Mouse (Mus musculus): ENCODE measurements around the gene Ccdc87. TPM values are rescaled to one million over a fixed set of nuclear protein-coding genes. Genes with fewer than 3 reads are reported as not detected.
A peak's percentile ranks its signal among the peaks of the same experiment; 100 is the strongest.

Ccdc87 gene
- polyA plus RNA-seq, 1 experiment, result 0.46 TPM

- WGBS, result 56% methylated on average over 2 of the region's 2 CpGs
- no peak for TF ChIP-seq CTCF (IDR thresholded peaks at IDR 0.05; ENCODE audit: insufficient read depth, low read length)
- TF ChIP-seq POLR2A (IDR thresholded peaks at IDR 0.05; ENCODE audit: borderline replicate concordance, extremely low read depth, low read depth, low read length), result no peak
- no peaks in the 10 kb centered on the region for H3K4me1 ChIP-seq (ENCODE audit: control insufficient read depth, insufficient read depth, low read length)
- no peak overlapping the region for H3K4me3 ChIP-seq (replicated peaks; ENCODE audit: extremely low read depth, low read depth, low read length)
- DNase-seq, result no peak
Observed at GRCm38 (mm10) chr19:4836096-4836495, 3.1 kb upstream of the Ccdc87 start.

DNA sequence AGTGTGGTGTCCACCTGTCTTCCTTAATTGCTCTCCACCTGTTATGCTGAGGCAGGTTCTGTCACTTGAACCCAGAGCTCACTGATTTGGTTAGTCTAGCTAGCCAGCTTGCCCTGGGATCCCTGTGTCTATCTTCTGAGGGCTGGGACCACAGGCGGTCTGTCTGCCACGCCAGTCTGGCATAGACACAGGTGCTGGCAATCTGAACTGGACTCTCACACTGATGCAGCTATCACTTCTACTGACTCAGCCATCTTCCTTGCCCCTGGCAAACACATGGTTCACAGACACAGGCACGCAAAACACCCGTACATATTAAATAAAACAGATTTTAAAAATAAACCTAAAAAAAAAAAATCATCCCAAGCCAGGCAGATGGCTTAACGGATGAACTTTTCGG lies 2.1 kb upstream of the Ccdc87 start:
- Histone ChIP-seq H3K4me1 (ENCODE audit: control insufficient read depth, insufficient read depth, low read length) (no peaks in the 10 kb centered on the region), H3K4me3 (replicated peaks; ENCODE audit: extremely low read depth, low read depth, low read length) (no peak overlapping the region)
- WGBS, result 92% methylated on average over 6 of the region's 6 CpGs
- no peak for DNase-seq
- TF ChIP-seq CTCF (IDR thresholded peaks at IDR 0.05; ENCODE audit: insufficient read depth, low read length) (no peak), POLR2A (IDR thresholded peaks at IDR 0.05; ENCODE audit: borderline replicate concordance, extremely low read depth, low read depth, low read length) (no peak)

DNA sequence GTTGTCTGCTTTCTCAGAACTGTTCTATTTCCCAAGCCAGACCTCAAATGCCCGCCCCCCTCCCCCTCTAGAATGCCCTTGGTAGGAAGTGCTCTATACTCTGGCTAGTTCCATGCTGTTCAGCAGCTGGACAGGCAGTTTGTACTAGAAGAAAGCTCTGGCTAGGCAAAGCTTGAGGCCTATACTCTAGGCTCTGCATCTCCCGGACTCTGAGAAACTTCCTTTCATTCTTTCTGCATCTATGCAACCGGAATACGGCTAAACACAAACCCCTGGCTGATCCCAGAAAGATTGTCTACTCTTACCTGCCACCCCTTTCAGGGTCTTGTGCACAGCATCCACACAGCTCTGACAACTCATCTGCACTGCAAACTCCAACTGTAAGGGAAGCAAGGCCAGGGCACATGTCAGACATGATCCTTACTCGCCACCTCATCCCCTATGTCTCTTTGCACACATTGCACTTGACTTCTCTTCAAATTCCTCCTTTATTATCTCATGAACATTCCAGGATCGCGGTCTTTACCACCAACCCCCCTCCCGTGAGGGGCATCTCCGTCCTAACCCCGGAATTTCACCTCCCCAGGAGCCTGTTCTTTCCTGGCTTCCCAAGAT lies 533 bp upstream of the Ccdc87 start:
- DNase-seq, result peak; percentile 12
- Histone ChIP-seq H3K4me1 (ENCODE audit: control insufficient read depth, insufficient read depth, low read length) (no peaks in the 10 kb centered on the region), H3K4me3 (replicated peaks; ENCODE audit: extremely low read depth, low read depth, low read length) (peak overlapping the region; percentile 79)
- 17% methylated on average over 10 of the region's 10 CpGs for WGBS
- TF ChIP-seq POLR2A (IDR thresholded peaks at IDR 0.05; ENCODE audit: borderline replicate concordance, extremely low read depth, low read depth, low read length), result no peak

- H3K4me3 ChIP-seq (replicated peaks; ENCODE audit: extremely low read depth, low read depth, low read length), result no peak overlapping the region
Observed at GRCm38 (mm10) chr19:4840848-4841247, 1.7 kb downstream of the Ccdc87 start.

GRCm38 (mm10) chr19:4842611-4843010 lies 3.4 kb downstream of the Ccdc87 start:
- no peak overlapping the region for H3K4me3 ChIP-seq (replicated peaks; ENCODE audit: extremely low read depth, low read depth, low read length)
- no peaks in the 10 kb centered on the region for H3K4me1 ChIP-seq (ENCODE audit: control insufficient read depth, insufficient read depth, low read length)
- no peak for DNase-seq
- TF ChIP-seq CTCF (IDR thresholded peaks at IDR 0.05; ENCODE audit: insufficient read depth, low read length) (no peak), POLR2A (IDR thresholded peaks at IDR 0.05; ENCODE audit: borderline replicate concordance, extremely low read depth, low read depth, low read length) (no peak)
- WGBS, result 44% methylated on average over 2 of the region's 2 CpGs

More at GRCm38 (mm10) chr19:4840848-4841247, 1.7 kb downstream of the Ccdc87 start:
- TF ChIP-seq CTCF (IDR thresholded peaks at IDR 0.05; ENCODE audit: insufficient read depth, low read length) (no peak), POLR2A (IDR thresholded peaks at IDR 0.05; ENCODE audit: borderline replicate concordance, extremely low read depth, low read depth, low read length) (no peak)
- no peak for DNase-seq
- WGBS, result 77% methylated on average over 9 of the region's 9 CpGs
- no peaks in the 10 kb centered on the region for H3K4me1 ChIP-seq (ENCODE audit: control insufficient read depth, insufficient read depth, low read length)

DNA sequence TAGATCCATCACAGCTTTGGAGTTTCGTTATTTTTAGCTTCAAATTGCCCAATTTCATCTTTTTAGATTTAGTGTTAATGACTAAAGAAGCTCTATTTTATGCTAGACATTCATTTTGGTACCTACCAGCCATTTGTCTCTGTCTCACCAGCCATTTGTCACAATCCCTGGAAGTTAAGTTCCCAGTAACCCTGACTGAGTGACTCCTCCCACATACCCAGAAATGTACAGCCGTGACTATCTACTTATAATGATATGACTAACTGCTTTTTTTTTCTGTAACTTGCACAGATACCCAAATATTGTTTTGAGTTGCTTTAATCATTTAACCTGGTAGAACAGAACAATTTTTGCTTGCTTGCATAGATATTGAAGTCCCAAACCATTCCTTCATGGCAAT lies 6.7 kb downstream of the Ccdc87 start:
- TF ChIP-seq POLR2A (IDR thresholded peaks at IDR 0.05; ENCODE audit: borderline replicate concordance, extremely low read depth, low read depth, low read length) (no peak), CTCF (IDR thresholded peaks at IDR 0.05; ENCODE audit: insufficient read depth, low read length) (no peak)
- H3K4me1 ChIP-seq (ENCODE audit: control insufficient read depth, insufficient read depth, low read length), result no peaks in the 10 kb centered on the region
- 46% methylated on average over 2 of the region's 2 CpGs for WGBS
- DNase-seq, result no peak
- H3K4me3 ChIP-seq (replicated peaks; ENCODE audit: extremely low read depth, low read depth, low read length), result no peak overlapping the region

DNA sequence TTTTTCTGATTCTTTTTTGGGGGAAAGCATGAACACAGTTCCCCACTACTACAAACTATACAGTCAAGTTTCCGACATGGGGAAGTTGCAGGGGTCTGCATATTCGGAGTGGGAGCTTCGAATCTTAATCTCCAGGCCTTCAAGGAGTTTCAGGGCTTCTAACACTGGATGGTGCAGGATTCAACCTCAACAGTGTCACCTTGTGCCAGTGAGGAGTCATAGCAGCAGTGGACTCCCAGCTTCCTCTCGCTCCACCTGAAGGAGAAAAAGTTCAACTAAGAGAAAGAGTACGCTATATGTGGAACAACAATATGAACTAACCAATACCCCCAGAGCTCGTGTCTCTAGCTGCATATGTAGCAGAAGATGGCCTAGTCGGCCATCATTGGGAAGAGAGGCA lies 8.3 kb downstream of the Ccdc87 start:
- Histone ChIP-seq H3K4me1 (ENCODE audit: control insufficient read depth, insufficient read depth, low read length) (no peaks in the 10 kb centered on the region), H3K4me3 (replicated peaks; ENCODE audit: extremely low read depth, low read depth, low read length) (no peak overlapping the region)
- no peak for DNase-seq
- TF ChIP-seq CTCF (IDR thresholded peaks at IDR 0.05; ENCODE audit: insufficient read depth, low read length), result peak; percentile 77
- TF ChIP-seq POLR2A (IDR thresholded peaks at IDR 0.05; ENCODE audit: borderline replicate concordance, extremely low read depth, low read depth, low read length), result no peak
- 20% methylated on average over 7 of the region's 7 CpGs for WGBS

DNA sequence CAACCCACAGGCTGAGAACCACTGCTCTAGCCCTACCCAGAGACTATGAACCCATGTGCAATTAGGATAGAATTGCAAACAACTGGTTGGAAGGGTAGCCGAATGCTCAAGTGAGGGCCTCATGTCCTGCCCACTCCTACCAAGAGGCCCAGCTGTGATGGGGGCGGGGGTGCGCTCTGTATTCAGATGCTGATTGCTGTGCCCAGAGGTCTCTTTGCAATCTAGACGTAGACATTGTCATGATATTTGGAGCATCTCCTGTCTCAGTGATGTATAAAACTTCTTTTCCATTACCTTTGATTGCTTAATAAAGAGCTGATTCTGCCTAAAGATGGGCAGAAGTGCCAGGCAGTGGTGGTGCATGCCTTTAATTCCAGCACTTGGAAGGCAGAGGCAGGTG lies 10.6 kb downstream of the Ccdc87 start:
- no peaks in the 10 kb centered on the region for H3K4me1 ChIP-seq (ENCODE audit: control insufficient read depth, insufficient read depth, low read length)
- no peak for DNase-seq
- 58% methylated on average over 4 of the region's 4 CpGs for WGBS
- TF ChIP-seq CTCF (IDR thresholded peaks at IDR 0.05; ENCODE audit: insufficient read depth, low read length), result no peak
- TF ChIP-seq POLR2A (IDR thresholded peaks at IDR 0.05; ENCODE audit: borderline replicate concordance, extremely low read depth, low read depth, low read length), result no peak
- H3K4me3 ChIP-seq (replicated peaks; ENCODE audit: extremely low read depth, low read depth, low read length), result no peak overlapping the region

DNA sequence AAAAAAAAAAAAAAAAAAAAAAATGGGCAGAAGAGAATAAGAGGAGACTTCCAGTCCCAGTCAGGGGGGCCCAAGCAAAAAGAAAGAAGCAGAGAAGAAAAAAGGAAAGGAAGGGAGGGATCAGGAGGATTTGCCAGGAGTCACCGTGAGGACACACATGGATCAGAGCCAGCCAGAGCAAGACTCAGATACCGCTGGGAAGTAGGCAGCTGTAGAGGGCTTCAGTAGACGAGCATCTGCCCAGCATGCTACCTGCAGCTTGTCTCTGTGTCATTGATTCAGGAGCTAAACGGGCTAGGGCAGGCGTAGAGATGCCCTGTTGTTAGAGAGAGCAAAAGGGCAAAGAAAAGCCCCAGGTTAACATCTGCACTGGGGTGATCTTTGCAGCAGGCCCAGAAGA lies 11.1 kb downstream of the Ccdc87 start:
- TF ChIP-seq CTCF (IDR thresholded peaks at IDR 0.05; ENCODE audit: insufficient read depth, low read length) (no peak), POLR2A (IDR thresholded peaks at IDR 0.05; ENCODE audit: borderline replicate concordance, extremely low read depth, low read depth, low read length) (no peak)
- WGBS, result 42% methylated on average over 5 of the region's 5 CpGs
- DNase-seq, result no peak
- Histone ChIP-seq H3K4me1 (ENCODE audit: control insufficient read depth, insufficient read depth, low read length) (no peaks in the 10 kb centered on the region), H3K4me3 (replicated peaks; ENCODE audit: extremely low read depth, low read depth, low read length) (no peak overlapping the region)
